Mouse (Mus musculus) frontal cortex, adult (tissue): Measurements from ENCODE around the gene Ube2dnl1.

Experiments used
- ATAC-seq: cut with Nextera tagmentation; 2 replicates; pipeline ENCODE4 v1.9.2; 2017; ENCODE audit warnings: mild to moderate bottlenecking, moderate library complexity, mixed read lengths; ENCODE audit not compliant: low TSS enrichment

Ube2dnl1 gene

DNA sequence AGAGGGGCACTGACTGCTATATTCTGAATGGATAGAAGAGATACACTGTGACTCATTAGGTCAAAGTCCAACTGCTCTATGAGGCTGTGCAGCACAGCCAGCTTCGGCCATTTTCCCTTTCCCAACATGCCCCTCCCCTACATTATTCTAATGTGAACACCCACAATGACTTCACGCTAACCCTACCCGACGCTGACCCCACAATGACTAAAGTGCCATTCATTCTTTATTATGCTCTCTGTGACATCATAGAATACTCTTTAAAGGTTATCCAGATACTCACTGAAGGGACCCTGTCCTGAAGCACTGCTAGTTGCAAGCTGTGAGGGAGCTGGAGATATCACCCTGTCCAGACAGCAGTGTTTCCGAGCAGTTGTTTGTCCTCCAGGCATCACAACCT is at the start of gene Ube2dnl1:
Gene Ube2dnl1, plus strand, starts transcription at position 301 of the 400 bp plus-strand sequence.
- no peak for ATAC-seq

DNA sequence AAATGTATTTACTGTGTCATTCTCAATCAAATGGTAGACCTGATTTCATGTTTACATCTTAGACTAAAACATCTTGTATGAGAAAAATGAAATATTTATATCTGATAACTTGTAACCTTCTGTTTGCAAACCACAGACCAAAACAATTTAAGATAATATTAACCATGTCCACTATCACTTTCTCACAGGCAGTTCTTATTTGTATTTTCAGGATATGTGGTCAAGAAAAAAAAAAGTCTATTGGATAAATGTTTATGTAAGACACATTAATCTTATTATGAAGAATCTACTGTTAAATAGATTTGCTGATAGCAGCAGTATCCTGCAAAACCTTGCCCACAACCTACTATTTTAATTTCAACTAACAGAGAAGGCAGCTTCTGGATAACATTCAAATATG is 9.3 kb upstream of the Ube2dnl1 start:
- ATAC-seq: no peak

DNA sequence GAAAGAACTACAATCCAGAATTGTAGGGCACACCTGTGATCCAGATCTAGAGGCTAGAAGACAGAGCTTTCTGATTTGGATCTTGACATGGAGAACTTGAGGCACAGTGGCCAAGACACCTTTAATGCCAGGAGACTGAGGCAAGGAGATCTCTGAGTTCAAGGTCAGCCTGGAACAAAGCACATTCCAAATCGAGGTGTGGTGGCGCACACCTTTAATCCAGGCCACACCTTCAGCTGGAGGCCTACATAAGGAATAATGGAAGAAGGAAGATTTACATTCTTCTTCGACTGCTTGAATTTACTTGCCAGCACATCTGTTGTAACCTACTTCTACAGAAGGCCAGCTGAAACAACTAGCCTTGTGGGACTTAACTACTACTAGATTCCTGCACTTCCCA is 7.3 kb upstream of the Ube2dnl1 start:
- no peak for ATAC-seq

DNA sequence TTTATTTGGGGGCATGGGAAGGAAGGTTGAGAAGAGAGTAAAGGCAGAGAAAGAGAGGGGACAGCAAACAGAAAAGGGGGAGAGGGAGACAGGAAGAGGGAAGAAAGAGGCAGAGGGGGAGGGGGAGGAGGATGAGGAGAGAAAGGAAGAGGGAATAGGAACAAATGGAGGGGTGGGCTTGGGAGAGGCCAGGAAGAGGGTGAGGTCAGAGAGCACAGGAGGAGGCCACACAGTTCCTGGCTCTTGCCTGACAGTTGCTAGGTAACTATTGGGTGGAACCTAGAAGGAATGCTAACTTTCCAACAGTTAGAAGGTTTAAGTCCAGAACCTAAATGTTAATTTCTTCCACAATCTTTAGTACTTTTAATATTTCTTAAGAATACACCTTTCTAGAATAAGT is 1.4 kb upstream of the Ube2dnl1 start:
- ATAC-seq: no peak

DNA sequence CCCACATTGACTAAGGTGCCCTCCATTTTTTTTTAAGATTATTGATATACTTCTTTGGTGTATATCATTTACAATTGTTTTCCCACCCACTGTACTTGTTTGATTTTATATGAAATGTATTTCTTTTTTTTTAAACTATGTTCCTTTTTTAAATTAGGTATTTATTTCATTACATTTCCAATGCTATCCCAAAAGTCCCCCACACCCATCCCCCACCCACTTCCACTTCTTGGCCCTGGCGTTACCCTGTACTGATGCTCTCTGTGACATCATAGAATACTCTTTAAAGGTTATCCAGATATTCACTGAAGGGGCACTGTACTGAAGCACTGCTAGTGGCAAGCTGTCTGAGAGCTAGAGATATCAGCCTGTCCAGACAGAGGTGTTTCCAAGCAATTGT is 2.5 kb downstream of the Ube2dnl1 start, which contains the start of gene Ube2dnl2:
Gene Ube2dnl2, plus strand, starts transcription at position 301 of the 400 bp plus-strand sequence.
- ATAC-seq: no peak

DNA sequence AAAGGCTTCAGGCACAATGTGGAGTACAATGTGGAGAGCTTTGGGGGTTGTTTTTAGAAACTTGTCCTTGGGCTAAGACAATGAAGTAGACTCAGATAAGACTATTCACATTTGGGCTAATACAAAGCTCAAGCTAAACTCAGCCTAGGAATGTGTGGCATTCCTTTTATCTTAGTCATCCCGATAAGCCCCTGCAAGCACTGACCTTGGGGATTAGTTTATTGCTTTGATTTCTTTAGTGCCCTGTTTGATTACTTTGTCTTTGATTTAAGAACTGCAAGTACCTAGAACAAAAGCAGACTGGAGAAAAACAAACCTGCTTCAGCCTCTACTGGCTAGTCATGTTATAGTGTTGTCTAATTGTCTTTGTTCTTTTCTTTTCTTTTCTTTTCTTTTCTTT is 50.3 kb downstream of the Ube2dnl1 start:
- no peak for ATAC-seq
